Mouse (Mus musculus): ENCODE measurements around the gene Tnfrsf17.

Gene Tnfrsf17

DNA sequence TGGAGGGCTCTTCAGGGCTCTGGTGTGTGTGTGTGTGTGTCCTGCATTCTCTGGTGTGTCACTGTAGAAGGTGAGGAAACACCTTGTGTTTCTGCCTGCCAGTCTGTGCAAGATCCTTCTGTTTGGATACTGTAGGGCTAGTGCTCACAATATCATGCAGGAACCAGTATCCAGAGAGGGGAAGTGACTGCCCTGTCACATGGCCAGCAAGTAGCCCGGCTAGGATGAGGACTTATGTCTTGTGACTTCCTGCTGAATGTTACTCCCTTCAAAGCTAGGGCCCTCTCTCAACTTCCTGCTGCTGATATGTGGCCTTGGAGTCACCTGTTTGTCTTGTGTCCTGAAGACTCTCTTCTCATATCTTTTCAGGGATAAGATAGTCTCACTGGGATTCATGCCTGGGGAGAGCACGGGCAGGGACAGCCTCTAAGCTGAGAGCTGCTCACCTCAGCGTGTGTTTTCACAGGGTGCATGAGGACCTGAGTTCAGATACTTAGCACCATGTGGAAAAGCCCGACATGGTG is 29.7 kb downstream of the Tnfrsf17 start:
- DNase-seq (ENCODE audit: low read depth, low spot score) = no peak

DNA sequence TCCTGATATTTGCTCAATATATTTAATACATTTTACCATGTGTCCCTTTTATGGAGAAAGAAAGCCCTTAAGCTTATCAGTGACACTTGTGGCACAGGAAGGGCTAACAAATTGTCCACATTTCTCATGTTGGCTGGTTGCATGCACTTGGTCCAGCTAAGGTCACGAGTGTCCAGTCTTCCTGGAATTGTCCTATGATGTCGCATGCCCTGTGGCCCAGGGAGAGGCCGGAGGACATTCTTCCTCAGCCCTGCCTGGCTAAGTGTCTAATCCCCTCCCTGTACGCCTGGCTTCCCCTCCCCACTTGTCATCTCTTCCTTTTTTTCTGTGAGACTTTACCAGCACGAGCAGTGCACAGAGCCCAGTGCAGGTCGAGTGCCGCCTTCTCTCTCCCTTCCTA is 38.3 kb downstream of the Tnfrsf17 start:
- no peak for DNase-seq (ENCODE audit: low read depth, low spot score)

DNA sequence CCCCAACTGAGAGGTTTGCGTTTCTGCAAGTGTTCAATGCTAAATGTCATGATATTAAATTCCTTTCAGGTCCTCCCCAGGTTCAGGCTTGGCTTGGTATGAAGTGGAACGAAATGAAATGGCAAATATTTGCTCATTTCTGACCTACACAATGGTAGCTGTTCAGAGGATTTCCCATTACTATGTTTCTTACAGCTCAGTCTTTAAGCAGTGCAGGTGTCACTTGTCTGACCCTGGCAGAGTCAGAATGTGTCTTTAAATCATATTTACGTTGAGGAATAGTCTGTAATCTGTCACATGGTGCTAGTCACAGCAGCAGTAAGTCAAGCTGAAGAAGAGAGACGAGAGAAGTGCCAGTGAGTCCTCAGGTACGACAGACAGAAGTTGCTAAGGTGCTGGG is 45.6 kb downstream of the Tnfrsf17 start:
- DNase-seq (ENCODE audit: low read depth, low spot score) = no peak

DNA sequence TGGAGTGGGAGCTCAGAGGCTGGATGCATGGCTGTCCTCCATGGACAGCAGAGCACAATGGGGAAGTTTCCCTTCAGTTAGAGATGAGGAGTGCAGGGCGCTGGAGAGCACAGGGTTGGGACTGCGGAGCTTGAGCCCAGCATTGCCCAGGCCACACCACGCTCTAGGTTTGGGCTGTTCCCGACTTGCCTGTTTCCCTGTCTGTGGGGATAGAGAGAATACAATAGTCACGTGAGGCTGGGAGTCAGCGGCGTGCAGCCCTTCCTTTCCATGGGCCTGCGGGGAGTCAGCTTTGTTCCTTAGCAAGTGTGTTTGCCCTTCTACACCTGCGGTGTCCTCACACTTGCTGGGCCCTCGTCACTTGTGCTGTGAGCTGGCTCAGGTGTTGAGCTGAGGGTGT is 46.3 kb downstream of the Tnfrsf17 start:
- DNase-seq (ENCODE audit: low read depth, low spot score) = peak; percentile 86

DNA sequence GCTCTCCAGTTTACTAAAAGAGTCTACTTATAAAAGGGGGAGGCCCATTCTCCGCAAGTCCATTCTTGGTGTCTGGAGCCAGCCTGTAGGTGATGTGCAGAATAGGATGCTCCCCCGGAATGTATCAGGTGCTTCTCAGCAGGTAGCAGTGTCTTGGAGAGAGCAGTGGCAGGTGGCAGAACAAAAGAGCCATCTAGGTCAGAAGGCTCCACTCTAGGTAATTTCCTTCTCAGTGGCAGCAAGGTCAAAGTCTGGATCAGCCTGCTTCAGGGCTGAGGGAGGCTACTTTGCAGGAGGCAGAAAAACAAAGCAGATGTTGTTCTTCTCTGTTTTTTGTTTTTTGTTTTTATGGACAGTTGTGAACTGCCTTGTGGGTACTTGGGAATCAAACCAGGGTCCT is 47.0 kb downstream of the Tnfrsf17 start:
- peak; percentile 70 for DNase-seq (ENCODE audit: low read depth, low spot score)

DNA sequence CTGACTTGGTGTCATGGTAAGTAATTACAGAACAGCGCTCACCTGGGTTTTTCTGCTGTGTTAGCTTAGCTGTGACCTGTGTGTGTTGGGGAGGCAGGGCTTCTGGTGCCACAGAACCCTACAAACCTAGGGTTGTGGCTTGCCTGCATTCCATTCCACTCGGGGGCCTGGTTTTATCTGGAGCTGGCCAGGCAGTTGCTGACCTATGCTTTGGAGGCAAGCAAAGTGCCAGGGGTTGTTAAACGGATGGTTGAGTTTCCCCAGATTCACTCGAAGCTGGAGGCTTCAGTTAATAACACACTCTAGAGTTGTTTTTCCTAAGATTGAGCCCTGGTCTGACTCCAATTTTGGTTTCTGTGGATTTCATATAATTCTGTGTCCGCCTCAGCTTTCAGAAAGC is 52.0 kb downstream of the Tnfrsf17 start:
- no peak for DNase-seq (ENCODE audit: low read depth, low spot score)

DNA sequence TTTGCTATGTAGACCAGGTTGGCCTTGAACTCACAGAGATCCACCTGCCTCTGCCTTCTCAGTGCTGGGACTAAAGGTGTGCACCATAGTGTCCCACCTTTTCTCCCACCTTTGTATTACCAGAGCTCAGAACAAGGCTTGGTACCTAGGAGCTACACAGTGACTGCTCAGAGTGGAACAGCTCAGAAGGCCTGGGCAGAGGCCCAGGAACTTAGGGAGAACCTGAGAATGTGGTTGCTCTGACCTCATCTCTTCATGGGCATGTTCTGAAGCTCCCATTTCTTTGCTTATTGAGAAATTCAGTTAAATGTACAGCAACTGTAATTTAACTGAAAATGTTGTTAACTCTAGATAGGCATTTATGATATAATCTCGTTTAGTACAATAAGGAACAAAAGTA is 53.2 kb downstream of the Tnfrsf17 start:
- DNase-seq (ENCODE audit: low read depth, low spot score) = no peak

DNA sequence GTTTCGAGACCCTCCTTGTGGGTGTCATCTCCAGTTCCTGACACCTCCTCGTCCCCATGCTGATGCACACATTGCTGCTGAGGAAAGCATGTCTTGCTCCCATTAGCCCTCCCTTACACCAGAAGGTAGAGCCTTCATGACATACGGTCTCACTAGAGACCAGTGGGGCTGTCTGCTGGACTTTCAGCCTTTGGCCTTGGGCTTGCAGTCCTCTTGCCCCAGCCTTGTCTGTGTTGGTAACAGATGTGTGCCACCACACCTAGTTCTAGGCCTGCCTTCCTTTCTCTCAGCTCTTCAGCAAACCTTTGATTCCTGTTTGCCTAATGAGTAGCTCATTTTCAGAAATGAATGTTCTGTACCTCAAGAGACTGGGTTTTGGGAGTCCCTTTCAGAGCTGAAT is 54.8 kb downstream of the Tnfrsf17 start:
- DNase-seq (ENCODE audit: low read depth, low spot score) = no peak

DNA sequence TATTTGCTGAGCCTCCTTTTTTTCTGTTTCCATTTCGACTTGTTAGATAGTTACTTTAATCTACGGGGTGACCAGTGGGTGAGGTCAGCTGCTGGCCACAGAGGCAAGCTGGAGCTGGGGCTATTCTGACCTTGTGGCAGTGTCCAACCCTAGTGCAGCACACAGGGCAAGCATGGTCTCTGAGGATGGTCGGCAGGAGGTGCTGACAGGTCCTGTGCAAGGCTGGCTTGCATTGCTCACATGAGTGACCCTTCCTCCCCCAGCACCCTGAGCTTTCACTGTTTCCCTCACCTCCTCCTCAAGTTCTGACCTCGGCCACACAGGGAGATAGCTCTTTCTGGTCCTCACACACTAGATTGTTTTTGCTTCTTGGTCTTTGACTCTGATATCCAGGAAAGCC is 55.5 kb downstream of the Tnfrsf17 start:
- DNase-seq (ENCODE audit: low read depth, low spot score) = no peak

DNA sequence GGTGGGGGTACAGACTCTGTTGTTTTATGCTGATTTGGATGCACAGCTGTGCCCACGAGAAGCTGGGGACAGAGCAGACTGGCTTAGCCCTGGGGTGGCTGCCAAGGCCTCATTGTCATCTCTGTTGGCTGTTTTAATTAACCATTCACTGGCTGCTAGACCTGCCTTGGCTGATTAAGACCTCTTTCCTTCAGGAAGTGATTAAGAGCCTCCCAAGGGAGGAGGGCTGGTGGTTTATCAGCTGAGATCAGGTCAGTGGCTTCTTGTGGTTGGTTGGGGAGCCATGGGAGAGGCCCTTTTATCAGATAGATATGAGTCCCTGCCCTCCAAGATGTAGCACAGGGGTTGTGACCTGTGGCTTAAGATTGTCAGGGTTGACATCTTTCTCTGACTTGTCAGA is 56.0 kb downstream of the Tnfrsf17 start:
- no peak for DNase-seq (ENCODE audit: low read depth, low spot score)

All from ZHBTc4 (cell line).